Mouse (Mus musculus) intestine, postnatal 0 days (tissue): ENCODE measurements around the gene Fsd1. TPM values are rescaled to one million over a fixed set of nuclear protein-coding genes. Genes with fewer than 3 reads are reported as not detected.

Experiments used
- ATAC-seq: fragments of 200-750 bp; cut with Nextera tagmentation; 2 replicates; pipeline ENCODE4 v1.8.0; 2017; ENCODE audit warnings: mild to moderate bottlenecking, moderate TSS enrichment, moderate library complexity
- H3K27ac ChIP-seq: fragments of 300-500 bp; sonication (generic); 2 replicates; pipeline ENCODE4 v1.5.1; 2014; ENCODE audit warnings: mild to moderate bottlenecking, low read depth, low read length, moderate library complexity
- H3K27me3 ChIP-seq: fragments of 300-500 bp; sonication (generic); replicated peaks from 2 replicates; pipeline ENCODE4 v1.6.1; 2014; ENCODE audit warnings: low read length, mixed read lengths; ENCODE audit not compliant: control insufficient read depth, insufficient read depth
- H3K36me3 ChIP-seq: fragments of 300-500 bp; sonication (generic); 2 replicates; pipeline ENCODE4 v1.6.1; 2014; ENCODE audit warnings: mild to moderate bottlenecking, moderate library complexity; ENCODE audit not compliant: control insufficient read depth, insufficient read depth
- H3K4me1 ChIP-seq: fragments of 300-500 bp; sonication (generic); replicated peaks from 2 replicates; pipeline ENCODE4 v1.6.1; 2014; ENCODE audit warnings: antibody characterized with exemption, low read length, mixed read lengths; ENCODE audit not compliant: control insufficient read depth, insufficient read depth
- H3K4me2 ChIP-seq: fragments of 300-500 bp; sonication (generic); replicated peaks from 2 replicates; pipeline ENCODE4 v1.6.1; 2014; ENCODE audit warnings: low read depth, mild to moderate bottlenecking, moderate library complexity
- H3K4me3 ChIP-seq: fragments of 300-500 bp; sonication (generic); 2 replicates; pipeline ENCODE4 v1.5.1; 2014; ENCODE audit warnings: low read depth, low read length
- H3K9ac ChIP-seq: fragments of 300-500 bp; sonication (generic); 2 replicates; pipeline ENCODE4 v1.6.1; 2014; ENCODE audit warnings: mild to moderate bottlenecking, low read depth, low read length
- H3K9me3 ChIP-seq: fragments of 300-500 bp; sonication (generic); 2 replicates; pipeline ENCODE4 v1.6.1; 2016; ENCODE audit warnings: mixed run types; ENCODE audit not compliant: control insufficient read depth
- CTCF ChIP-seq: sonication (generic); IDR thresholded peaks from 2 replicates; pipeline ENCODE4 v1.5.1; 2016; ENCODE audit warnings: low read depth, mild to moderate bottlenecking, control low read depth, antibody characterized with exemption, moderate library complexity
- WGBS: fragments of 180-500 bp; shearing (Covaris S2); extraction: QIAGEN DNeasy Blood & Tissue Kit; methylation state at CpG from one replicate; pipeline ENCODE4 v1.1.7; 2014; 5-methylcytosine and 5-hydroxymethylcytosine counted together
- polyA plus RNA-seq: library from polyadenylated mRNA; unstranded; fragments of >200 nt; fragmentation: Nextera tagmentation; extraction: Ambion mirVana; gene quantifications from 2 replicates; pipeline ENCODE4 v1.2.1, GENCODE M21; 2015

The Fsd1 gene
- polyA plus RNA-seq, 1 experiment from 2014 or later: 3.6 TPM

DNA sequence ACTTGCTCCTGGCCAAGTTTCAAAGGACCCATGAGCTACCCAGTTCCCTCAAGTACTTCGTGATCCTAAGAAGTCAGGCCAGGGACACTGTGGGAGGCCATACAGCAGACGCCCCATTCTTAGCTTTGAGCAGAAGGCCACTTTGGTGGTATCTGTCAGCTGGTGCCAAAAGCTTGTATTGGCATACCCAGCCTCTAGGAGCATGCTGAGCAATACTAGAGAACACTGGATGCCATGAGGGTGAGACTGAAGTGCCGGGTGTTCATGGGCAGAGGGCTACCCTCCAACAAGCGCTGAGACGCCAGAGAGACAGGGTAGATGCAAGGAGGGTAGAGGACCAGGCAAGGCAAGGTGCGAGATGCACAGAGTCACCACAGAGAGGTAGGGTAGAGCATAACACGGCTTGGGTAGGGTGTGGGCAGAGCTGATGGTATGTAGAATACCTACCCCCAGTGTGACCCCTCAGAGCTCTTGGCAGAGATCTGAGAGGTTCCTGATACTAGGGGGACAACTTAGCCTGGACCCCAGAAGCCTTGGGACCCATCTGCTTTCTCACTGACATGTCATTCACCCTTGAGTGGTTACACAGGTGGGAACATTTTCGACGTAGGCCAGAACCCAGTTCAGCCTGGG lies 44.0 kb downstream of the Fsd1 start:
- peaks cover 5% of the 10 kb centered on the region for H3K4me1 ChIP-seq
- no peaks in the 10 kb centered on the region for H3K9me3 ChIP-seq
- TF ChIP-seq CTCF: no peak
- peaks cover 15% of the 10 kb centered on the region; the same call in 1 of the 2 replicates for H3K36me3 ChIP-seq
- H3K4me3 ChIP-seq: no peak overlapping the region
- H3K4me2 ChIP-seq: no peak overlapping the region
- peak overlapping the region; percentile 24; the same call in 1 of the 2 replicates for H3K27ac ChIP-seq
- 93% methylated on average over 9 of the region's 9 CpGs for WGBS
- H3K27me3 ChIP-seq: no peaks in the 10 kb centered on the region
- no peak overlapping the region for H3K9ac ChIP-seq
- no peak for ATAC-seq

DNA sequence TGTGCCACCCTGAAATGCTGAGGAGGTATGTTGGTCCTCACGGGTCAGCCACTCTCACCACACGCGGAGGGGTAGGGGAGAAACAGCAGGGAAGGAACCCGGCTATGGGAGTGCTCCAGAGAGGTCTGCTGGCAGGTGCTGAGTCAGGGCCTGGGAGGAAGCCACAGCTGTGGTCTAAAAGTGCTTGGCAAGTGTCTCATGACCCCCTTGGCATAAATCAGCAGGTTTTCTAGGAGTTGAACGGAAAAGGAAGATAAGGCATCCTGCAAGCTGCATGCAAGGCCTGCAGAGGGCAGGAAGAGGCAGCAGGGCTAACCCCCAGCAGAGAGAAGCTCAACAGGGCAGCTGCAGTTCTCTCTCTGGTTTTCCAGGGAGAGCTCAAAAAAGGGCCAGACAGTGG lies 44.6 kb downstream of the Fsd1 start:
- H3K9ac ChIP-seq: no peak overlapping the region
- H3K9me3 ChIP-seq: no peaks in the 10 kb centered on the region
- peak; percentile 13; the same call in 1 of the 2 replicates for ATAC-seq
- no peaks in the 10 kb centered on the region for H3K27me3 ChIP-seq
- H3K4me1 ChIP-seq: peaks cover 5% of the 10 kb centered on the region
- no peak overlapping the region for H3K4me3 ChIP-seq
- 56% methylated on average over 5 of the region's 5 CpGs for WGBS
- no peak overlapping the region for H3K4me2 ChIP-seq
- H3K27ac ChIP-seq: peak overlapping the region; percentile 24; the same call in 1 of the 2 replicates
- H3K36me3 ChIP-seq: peaks cover 15% of the 10 kb centered on the region; the same call in 1 of the 2 replicates
- TF ChIP-seq CTCF: peak; percentile 63

DNA sequence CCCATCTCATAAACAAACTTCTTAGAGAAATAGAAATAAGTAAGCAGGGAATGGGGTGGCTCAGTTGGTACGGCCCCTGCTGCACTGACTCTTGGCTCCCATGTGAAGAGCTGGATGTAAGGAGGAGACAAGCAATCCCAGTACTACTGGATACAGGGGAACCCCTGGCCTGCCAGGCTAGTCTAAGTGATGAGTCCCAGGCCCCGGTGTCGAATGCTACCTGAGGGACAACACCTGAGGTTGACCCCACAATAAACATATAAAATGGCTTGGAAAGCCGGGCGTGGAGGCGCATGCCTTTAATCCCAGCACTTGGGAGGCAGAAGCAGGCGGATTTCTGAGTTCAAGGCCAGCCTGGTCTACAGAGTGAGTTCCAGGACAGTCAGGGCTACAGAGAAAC lies 45.1 kb downstream of the Fsd1 start:
- no peaks in the 10 kb centered on the region for H3K27me3 ChIP-seq
- WGBS: 74% methylated on average over 7 of the region's 7 CpGs
- no peak overlapping the region for H3K4me2 ChIP-seq
- no peak overlapping the region for H3K9ac ChIP-seq
- H3K4me3 ChIP-seq: no peak overlapping the region
- peak overlapping the region; percentile 87; the same call in 1 of the 2 replicates for H3K27ac ChIP-seq
- no peak for ATAC-seq
- peaks cover 15% of the 10 kb centered on the region; the same call in 1 of the 2 replicates for H3K36me3 ChIP-seq
- H3K4me1 ChIP-seq: peaks cover 5% of the 10 kb centered on the region
- no peaks in the 10 kb centered on the region for H3K9me3 ChIP-seq
- no peak for TF ChIP-seq CTCF

DNA sequence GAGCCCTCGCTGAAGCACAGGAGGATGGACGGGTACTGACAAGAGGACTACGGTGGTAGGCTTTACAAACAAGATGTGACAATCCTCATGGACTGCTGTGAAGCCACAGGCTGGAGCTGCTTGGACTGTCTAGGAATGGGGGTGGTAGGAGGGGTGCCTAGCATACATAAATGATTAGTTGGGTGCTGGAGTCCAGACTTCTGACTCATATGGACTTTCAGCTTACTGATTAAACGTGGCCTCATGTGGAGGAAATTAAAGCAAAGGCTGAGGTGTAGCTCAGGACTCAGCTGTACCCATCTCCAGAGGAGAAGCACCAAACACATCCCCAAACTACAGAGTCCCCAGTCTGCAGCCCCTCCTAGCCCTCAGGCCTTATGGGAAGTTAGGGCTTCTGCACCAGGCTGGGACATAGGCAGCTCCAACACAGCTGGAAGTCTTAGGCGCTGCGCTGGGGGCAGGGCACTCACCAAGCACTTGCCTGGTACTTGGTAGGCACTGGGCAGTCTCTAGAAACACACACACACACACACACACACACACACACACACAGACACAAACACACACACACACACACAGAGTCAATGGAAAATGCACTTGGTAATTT lies 45.9 kb downstream of the Fsd1 start:
- no peak for TF ChIP-seq CTCF
- peak overlapping the region; percentile 35 for H3K4me2 ChIP-seq

DNA sequence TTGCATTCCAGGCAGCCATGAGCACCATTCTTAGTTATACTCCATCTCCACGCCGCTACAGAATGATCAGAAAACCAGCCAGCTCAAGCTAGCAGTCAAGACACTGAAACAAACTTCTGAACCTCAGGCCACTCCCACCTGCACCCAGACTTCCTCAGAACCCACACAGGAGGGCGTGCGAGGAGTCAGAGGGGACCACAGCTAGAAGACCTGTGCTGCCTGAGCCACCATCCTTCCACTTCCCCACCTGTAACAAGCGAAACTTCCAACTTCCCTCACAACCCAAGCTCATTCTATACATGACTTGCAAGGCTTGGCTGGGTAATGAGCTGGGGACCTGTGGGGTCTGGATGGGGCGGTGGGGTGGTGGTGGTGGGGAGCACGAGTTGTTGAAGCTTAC lies 46.5 kb downstream of the Fsd1 start:
- TF ChIP-seq CTCF: no peak
- Histone ChIP-seq H3K27ac (peak overlapping the region; percentile 87), H3K9me3 (no peaks in the 10 kb centered on the region), H3K27me3 (no peaks in the 10 kb centered on the region), H3K9ac (no peak overlapping the region), H3K4me3 (no peak overlapping the region), H3K36me3 (peaks cover 15% of the 10 kb centered on the region; the same call in 1 of the 2 replicates), H3K4me1 (peaks cover 10% of the 10 kb centered on the region), H3K4me2 (peak overlapping the region; percentile 35; the same call in 1 of the 2 replicates)
- no peak for ATAC-seq
- 62% methylated on average over 7 of the region's 7 CpGs for WGBS

More for the DNA sequence above, 45.9 kb downstream of the Fsd1 start:
- 56% methylated on average over 6 of the region's 6 CpGs for WGBS
- Histone ChIP-seq H3K4me3 (no peak overlapping the region), H3K36me3 (peaks cover 15% of the 10 kb centered on the region; the same call in 1 of the 2 replicates), H3K4me1 (peaks cover 8% of the 10 kb centered on the region), H3K27ac (peak overlapping the region; percentile 87), H3K27me3 (no peaks in the 10 kb centered on the region), H3K9me3 (no peaks in the 10 kb centered on the region), H3K9ac (no peak overlapping the region)
- peak; percentile 75 for ATAC-seq

DNA sequence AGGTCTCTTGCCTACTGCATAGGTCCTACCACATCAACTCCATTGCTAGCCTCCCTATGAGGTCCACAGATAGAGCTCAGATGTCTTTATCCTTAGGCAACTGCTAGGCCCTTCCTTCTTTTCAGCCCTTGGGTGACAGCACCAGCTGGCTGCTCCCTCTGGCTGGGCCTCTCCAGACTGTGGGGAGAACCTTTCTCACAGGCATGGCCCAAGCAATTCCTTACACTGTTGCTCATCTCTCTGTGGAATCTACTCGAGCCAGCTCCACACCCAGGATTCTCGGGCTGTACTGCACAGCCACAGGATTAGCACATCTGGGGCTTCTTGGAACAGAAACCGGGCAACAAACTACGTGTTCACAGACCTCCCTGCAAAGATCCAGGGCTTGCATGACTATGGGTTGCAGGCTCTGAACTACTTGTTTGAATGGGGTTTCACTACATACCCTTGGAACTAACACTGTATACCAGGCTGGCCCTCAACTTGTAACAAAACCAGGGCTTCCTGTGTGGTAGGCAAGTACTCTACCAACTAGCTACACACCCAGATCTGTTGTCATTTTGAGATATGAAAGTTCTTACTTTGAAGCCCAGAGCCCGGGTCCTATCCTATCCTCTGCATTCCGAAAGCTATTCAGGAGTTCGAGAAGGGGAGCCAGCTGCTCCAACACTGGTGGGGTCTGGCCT lies 47.9 kb downstream of the Fsd1 start:
- WGBS: 74% methylated on average over 7 of the region's 7 CpGs
- no peak for ATAC-seq
- no peak overlapping the region for H3K9ac ChIP-seq
- no peaks in the 10 kb centered on the region for H3K9me3 ChIP-seq
- TF ChIP-seq CTCF: no peak
- peaks cover 10% of the 10 kb centered on the region for H3K4me1 ChIP-seq
- H3K27ac ChIP-seq: peak overlapping the region; percentile 87; the same call in 1 of the 2 replicates
- H3K4me2 ChIP-seq: peak overlapping the region; percentile 70
- H3K27me3 ChIP-seq: no peaks in the 10 kb centered on the region
- no peak overlapping the region for H3K4me3 ChIP-seq
- peaks cover 9% of the 10 kb centered on the region; the same call in 1 of the 2 replicates for H3K36me3 ChIP-seq
